In the genomic region with DNA sequence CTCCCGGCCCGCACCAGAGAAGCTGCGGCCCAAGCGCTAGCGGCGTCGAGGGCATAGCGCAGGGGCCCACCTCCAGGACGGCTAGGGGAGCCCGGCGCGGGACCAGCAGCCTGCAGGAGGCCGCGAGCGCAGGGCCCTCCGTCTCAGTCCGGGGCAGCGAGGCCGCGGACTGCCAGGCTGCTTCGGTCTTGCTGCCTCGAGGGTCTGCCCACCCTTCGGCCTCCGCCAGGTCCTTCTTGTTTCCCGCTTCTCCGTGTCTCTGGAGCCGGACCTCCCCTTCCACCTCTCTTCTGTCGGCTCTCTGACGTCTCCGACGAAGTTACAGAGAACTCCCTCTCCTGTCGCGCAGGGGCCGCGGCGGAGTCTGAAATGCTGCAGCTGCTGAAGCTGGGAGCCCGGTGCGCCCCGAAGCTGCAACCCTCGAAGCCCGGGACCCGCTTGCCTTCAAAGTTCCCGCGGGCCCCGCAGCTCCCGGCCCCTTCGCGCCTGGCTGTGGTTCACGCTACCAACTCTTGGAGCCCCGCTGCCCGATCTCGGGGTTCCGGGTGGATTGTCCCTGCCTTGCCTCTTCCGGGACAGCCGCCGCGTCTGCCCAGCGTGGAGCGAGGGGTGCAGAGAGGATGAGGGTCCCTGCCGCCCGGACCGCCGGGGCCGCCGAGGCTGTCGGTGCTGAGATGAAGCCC, we compare ENCODE assay signal across 9 mouse cellular contexts. TPM values are rescaled to one million over a fixed set of nuclear protein-coding genes. Genes with fewer than 3 reads are reported as not detected.
A peak's percentile ranks its signal among the peaks of the same experiment; 100 is the strongest.
DNase-seq lines count a peak whose midpoint lies in the region; ATAC-seq and TF ChIP-seq lines count a peak whose summit lies in the region.
"Had no signal": no experiment of that assay in that cellular context is flagged by ENCODE, and none has a peak within 500 bp of the region (broad histone marks: within the 10 kb centered on the region; RNA-seq: fewer than 3 reads in every experiment).

No protein-coding gene starts in this region.

- H3K9ac ChIP-seq in heart, embryonic 12.5 days, result no peak overlapping the region
- 0 out of 2 replicates have a peak overlapping the region, but pooled peaks have one; percentile 4 for H3K9ac ChIP-seq in ES-E14 (ENCODE audit: insufficient read depth, low read depth, low read length, poor library complexity, severe bottlenecking)
- no peak overlapping the region for H3K9ac ChIP-seq in forebrain, embryonic 15.5 days (replicated peaks)
- no peak overlapping the region for H3K9ac ChIP-seq in liver, embryonic 15.5 days

- peak overlapping the region; percentile 75 for H3K4me2 ChIP-seq in heart, embryonic 12.5 days
- H3K4me2 ChIP-seq in forebrain, embryonic 15.5 days (replicated peaks), result peak overlapping the region; percentile 56
- peak overlapping the region; percentile 62 for H3K4me2 ChIP-seq in liver, embryonic 15.5 days

- intact Hi-C loops in heart, postnatal 14 days (cut with DNase I), result no loop called here

- no peaks in the 10 kb centered on the region for H3K36me3 ChIP-seq in heart, embryonic 12.5 days
- no peaks in the 10 kb centered on the region for H3K36me3 ChIP-seq in ES-E14 (ENCODE audit: control insufficient read depth, insufficient read depth, low read length, poor library complexity, severe bottlenecking)
- H3K36me3 ChIP-seq in forebrain, embryonic 15.5 days, result no peaks in the 10 kb centered on the region
- H3K36me3 ChIP-seq in liver, embryonic 15.5 days (replicated peaks), result no peaks in the 10 kb centered on the region

- no peak; the same call in none of the 2 replicates for ATAC-seq in heart, embryonic 12.5 days (ENCODE audit: insufficient number of reproducible peaks, low FRiP score)
- ATAC-seq in forebrain, embryonic 15.5 days (replicated peaks), result peak; percentile 33
- no peak for ATAC-seq in liver, embryonic 15.5 days (ENCODE audit: insufficient read depth)
- no peak for ATAC-seq in frontal cortex, adult (ENCODE audit: low TSS enrichment)

- H3K27ac ChIP-seq in heart, embryonic 12.5 days (ENCODE audit: poor library complexity, severe bottlenecking), result no peak overlapping the region
- H3K27ac ChIP-seq in ES-E14 (ENCODE audit: insufficient read depth, low read depth, low read length, poor library complexity, severe bottlenecking), result no peak overlapping the region
- no peak overlapping the region for H3K27ac ChIP-seq in forebrain, embryonic 15.5 days (replicated peaks)
- H3K27ac ChIP-seq in liver, embryonic 15.5 days (replicated peaks), result no peak overlapping the region

- H3K4me3 ChIP-seq in heart, embryonic 12.5 days, result peak overlapping the region; percentile 47
- H3K4me3 ChIP-seq in ES-E14 (ENCODE audit: insufficient read depth in 1 of 2, low read depth in 1 of 2, low read length in 2 of 2, poor library complexity in 1 of 2, severe bottlenecking in 1 of 2), result peak overlapping the region; percentile 65
- peak overlapping the region; percentile 44 for H3K4me3 ChIP-seq in forebrain, embryonic 15.5 days
- H3K4me3 ChIP-seq in liver, embryonic 15.5 days (replicated peaks), result peak overlapping the region; percentile 40

- peaks cover 19% of the 10 kb centered on the region for H3K4me1 ChIP-seq in heart, embryonic 12.5 days (replicated peaks)
- H3K4me1 ChIP-seq in ES-E14 (ENCODE audit: control insufficient read depth in 2 of 2, insufficient read depth in 2 of 2, low read length in 2 of 2, poor library complexity in 1 of 2), result no peaks in the 10 kb centered on the region; a peak in 1 of 4 replicates
- H3K4me1 ChIP-seq in forebrain, embryonic 15.5 days, result peaks cover 28% of the 10 kb centered on the region
- peaks cover 15% of the 10 kb centered on the region for H3K4me1 ChIP-seq in liver, embryonic 15.5 days (replicated peaks)

- in situ Hi-C loops in ES-E14 (cut with MboI; ENCODE audit: low sequenced_read_pairs in 2 of 2, unreplicated experiment in 2 of 2), result no loop called here

- peaks cover 93% of the 10 kb centered on the region for H3K27me3 ChIP-seq in heart, embryonic 12.5 days (replicated peaks)
- H3K27me3 ChIP-seq in forebrain, embryonic 15.5 days, result peaks cover 89% of the 10 kb centered on the region
- peaks cover 98% of the 10 kb centered on the region for H3K27me3 ChIP-seq in liver, embryonic 15.5 days
- H3K27me3 ChIP-seq: CH12.LX had no signal

- WGBS in heart, embryonic 12.5 days, result under 1% methylated on average over 66 of the region's 66 CpGs
- under 1% methylated on average over 66 of the region's 66 CpGs for WGBS in forebrain, embryonic 15.5 days
- WGBS in liver, embryonic 15.5 days (ENCODE audit: insufficient replicate concordance), result 2% methylated on average over 66 of the region's 66 CpGs

- H3K9me3 ChIP-seq in heart, embryonic 12.5 days (replicated peaks), result no peaks in the 10 kb centered on the region
- no peaks in the 10 kb centered on the region for H3K9me3 ChIP-seq in ES-E14 (ENCODE audit: control insufficient read depth, insufficient read depth, low read depth, low read length)
- no peaks in the 10 kb centered on the region for H3K9me3 ChIP-seq in forebrain, embryonic 15.5 days
- no peaks in the 10 kb centered on the region for H3K9me3 ChIP-seq in liver, embryonic 15.5 days (replicated peaks)

- DNase-seq in heart, postnatal 14 days, result no peak
- no peak for DNase-seq in ES-E14 (ENCODE audit: low read depth, low spot score)
- DNase-seq in left cerebral cortex, adult 18-20 months (ENCODE audit: low spot score in 2 of 2), result no peak
- DNase-seq in layer of hippocampus, postnatal 36 days, result no peak

TF ChIP-seq in ES-E14, 5 proteins besides CTCF, POLR2A, EP300 and RAD21:
- TF ChIP-seq MAFK (IDR thresholded peaks at IDR 0.05; ENCODE audit: insufficient read depth, low read depth, low read length), result no peak
- TF ChIP-seq ZC3H11A (IDR thresholded peaks at IDR 0.05; ENCODE audit: borderline replicate concordance, low read depth, low read length), result no peak
- TF ChIP-seq ZNF384 (IDR thresholded peaks at IDR 0.05; ENCODE audit: low read depth, low read length), result no peak
- TF ChIP-seq CHD2 (IDR thresholded peaks at IDR 0.05; ENCODE audit: low read depth, low read length), result no peak
- TF ChIP-seq HCFC1 (IDR thresholded peaks at IDR 0.05; ENCODE audit: borderline replicate concordance, insufficient read depth, low read length), result no peak

RNA-seq across cellular contexts. Expression of gene Pax5, which starts 6.5 kb away (rescaled TPM):
- not detected in 2 replicates for polyA plus RNA-seq in heart, embryonic 12.5 days (2016; fragmentation: Nextera tagmentation; extraction: Ambion mirVana)
- total RNA-seq in heart, postnatal 14 days (2021), result under 1 TPM; 0.71 to 0.76 TPM
- 0.13 and 0.21 TPM in 2 replicates for total RNA-seq in ES-E14 (2012; rRNA removed)
- polyA plus RNA-seq in forebrain, embryonic 15.5 days (2015; fragmentation: Nextera tagmentation; extraction: Ambion mirVana), result 0.19 and 0.22 TPM in 2 replicates
- 0.26 and 0.28 TPM in 2 replicates for polyA plus RNA-seq in liver, embryonic 15.5 days (2015; fragmentation: Nextera tagmentation; extraction: Ambion mirVana)
- under 1 TPM in 1 of 2 experiments, not detected in 1; 0.84 TPM for total RNA-seq in left cerebral cortex, adult 18-20 months (2021)
- total RNA-seq in layer of hippocampus, postnatal 36 days (2021), result under 1 TPM; 0.05 to 0.99 TPM

RNA-seq across cellular contexts. Expression of gene Zcchc7, which starts 51.9 kb away (rescaled TPM):
- polyA plus RNA-seq in heart, embryonic 12.5 days (2016; fragmentation: Nextera tagmentation; extraction: Ambion mirVana), result 22.0 and 24.6 TPM in 2 replicates
- total RNA-seq in heart, postnatal 14 days (2021), result 10 to 100 TPM; 18.6 to 22.0 TPM
- total RNA-seq in ES-E14 (2012; rRNA removed), result 24.5 and 25.1 TPM in 2 replicates
- 39.8 and 41.0 TPM in 2 replicates for polyA plus RNA-seq in forebrain, embryonic 15.5 days (2015; fragmentation: Nextera tagmentation; extraction: Ambion mirVana)
- 11.5 and 13.0 TPM in 2 replicates for polyA plus RNA-seq in liver, embryonic 15.5 days (2015; fragmentation: Nextera tagmentation; extraction: Ambion mirVana)
- total RNA-seq in left cerebral cortex, adult 18-20 months (2021), result 10 to 100 TPM; 48.6 to 54.1 TPM
- total RNA-seq in layer of hippocampus, postnatal 36 days (2021), result 10 to 100 TPM; 69.7 to 92.0 TPM
